Mouse (Mus musculus) heart, embryonic 14.5 days (tissue): Measurements from ENCODE around the gene Azi2. TPM values are rescaled to one million over a fixed set of nuclear protein-coding genes. Genes with fewer than 3 reads are reported as not detected.

ENCODE experiments used
- ATAC-seq: fragments of 200-750 bp; cut with Nextera tagmentation; 2 replicates; pipeline ENCODE4 v1.8.0; 2017; ENCODE audit warnings: low read depth, moderate TSS enrichment; ENCODE audit not compliant: insufficient number of reproducible peaks, insufficient read depth, low FRiP score
- H3K27ac ChIP-seq, 2 experiments: fragments of 200-500 bp in 1 of 2; fragments of 300-500 bp in 1 of 2; sonication (generic) in 1 of 2; replicated peaks in 1 of 2; 2 replicates each; pipeline ENCODE4 v1.5.1; 2012 to 2014; ENCODE audit warnings: low read depth in 2 of 2, low read length in 2 of 2, control low read depth in 1 of 2, mild to moderate bottlenecking in 1 of 2, mixed read lengths in 1 of 2; ENCODE audit not compliant: control insufficient read depth in 1 of 2, insufficient read depth in 1 of 2
- H3K27me3 ChIP-seq: fragments of 300-500 bp; sonication (generic); 2 replicates; pipeline ENCODE4 v1.6.1; 2014; ENCODE audit warnings: mild to moderate bottlenecking, low read length, control low read depth; ENCODE audit not compliant: control insufficient read depth, insufficient read depth
- H3K36me3 ChIP-seq: fragments of 300-500 bp; sonication (generic); 2 replicates; pipeline ENCODE4 v1.6.1; 2014; ENCODE audit warnings: mild to moderate bottlenecking, control low read depth, low read length, mixed read lengths; ENCODE audit not compliant: control insufficient read depth, insufficient read depth
- H3K4me1 ChIP-seq, 2 experiments: fragments of 200-500 bp in 1 of 2; fragments of 300-500 bp in 1 of 2; sonication (generic) in 1 of 2; 2 replicates each; pipeline ENCODE4 v1.6.1; 2012 to 2014; ENCODE audit warnings: low read length in 2 of 2, control low read depth in 1 of 2, mixed read lengths in 1 of 2; ENCODE audit not compliant: control insufficient read depth in 2 of 2, insufficient read depth in 2 of 2
- H3K4me2 ChIP-seq: fragments of 300-500 bp; sonication (generic); 2 replicates; pipeline ENCODE4 v1.6.1; 2014; ENCODE audit warnings: mild to moderate bottlenecking, low read length
- H3K4me3 ChIP-seq, 2 experiments: fragments of 200-500 bp in 1 of 2; fragments of 300-500 bp in 1 of 2; sonication (generic) in 1 of 2; 2 replicates each; pipeline ENCODE4 v1.5.1; 2012 to 2014; ENCODE audit warnings: low read length in 2 of 2, mild to moderate bottlenecking in 2 of 2, control low read depth in 1 of 2, low read depth in 1 of 2, moderate library complexity in 1 of 2; ENCODE audit not compliant: control insufficient read depth in 1 of 2, insufficient read depth in 1 of 2
- H3K9ac ChIP-seq: fragments of 300-500 bp; sonication (generic); 2 replicates; pipeline ENCODE4 v1.6.1; 2014; ENCODE audit warnings: mild to moderate bottlenecking, low read length
- H3K9me3 ChIP-seq: fragments of 300-500 bp; sonication (generic); 2 replicates; pipeline ENCODE4 v1.6.1; 2016; ENCODE audit warnings: low read length, control low read depth; ENCODE audit not compliant: control insufficient read depth
- WGBS: fragments of 180-500 bp; shearing (Covaris S2); extraction: QIAGEN DNeasy Blood & Tissue Kit; methylation state at CpG from one replicate; pipeline ENCODE4 v1.1.7; 2014; 5-methylcytosine and 5-hydroxymethylcytosine counted together
- polyA plus RNA-seq: library from polyadenylated mRNA; unstranded; fragments of >200 nt; fragmentation: Nextera tagmentation; extraction: Ambion mirVana; gene quantifications from 2 replicates; pipeline ENCODE4 v1.2.1, GENCODE M21; 2014

Gene Azi2
- polyA plus RNA-seq, 1 experiment from 2014 or later = 71.9 TPM

DNA sequence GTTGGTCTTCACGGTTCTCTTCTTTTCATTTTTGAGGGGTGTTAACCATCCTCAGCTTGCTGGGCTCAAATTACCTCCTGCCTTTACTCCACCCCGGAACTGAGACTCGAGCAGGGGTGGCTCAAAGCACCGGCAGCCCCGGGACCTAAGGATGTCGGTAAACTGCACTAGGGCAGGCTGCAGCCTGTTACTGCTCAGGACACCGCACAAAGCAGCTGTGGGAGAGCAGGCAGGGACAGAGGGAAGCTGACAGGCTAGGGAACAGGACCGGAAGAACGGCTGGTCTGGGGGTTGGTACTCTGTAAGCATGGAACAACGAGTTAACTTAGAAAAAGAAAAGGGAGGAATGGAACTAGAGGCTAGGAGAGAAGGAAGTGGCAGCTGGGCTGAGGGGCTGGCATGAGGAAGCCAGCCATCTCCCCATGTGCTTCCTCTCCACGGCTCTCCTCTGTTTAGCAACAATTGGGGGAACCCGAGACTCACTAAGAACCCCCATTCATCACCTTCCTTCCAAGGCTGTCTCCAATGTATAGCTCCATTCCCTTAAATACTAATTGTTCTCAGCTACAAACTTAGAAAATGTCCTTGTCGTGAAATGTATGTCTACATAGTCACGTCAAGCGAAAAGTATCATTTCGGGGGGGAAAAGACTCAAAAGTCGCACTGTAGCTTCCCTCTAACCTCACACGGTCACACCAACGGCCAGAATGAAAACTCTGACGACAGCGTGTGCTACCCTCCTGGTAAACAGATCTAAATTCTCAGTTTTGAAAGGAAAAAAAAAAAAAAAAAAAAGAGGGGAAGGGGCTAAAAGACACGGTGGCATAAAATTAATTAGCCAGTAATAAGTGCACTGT, 42.5 kb downstream of the Azi2 start:
- peak overlapping the region; percentile 62 for H3K9ac ChIP-seq
- 0 out of 4 replicates have a peak overlapping the region, but pooled peaks of 1 of the 2 experiments have one; percentile 3 for H3K27ac ChIP-seq
- H3K4me2 ChIP-seq = peak overlapping the region; percentile 64
- H3K4me1 ChIP-seq = peaks cover 3 to 9% of the 10 kb centered on the region in 2 experiments; a peak in 1 of 4 replicates
- no peaks in the 10 kb centered on the region for H3K9me3 ChIP-seq
- H3K36me3 ChIP-seq = no peaks in the 10 kb centered on the region
- H3K4me3 ChIP-seq = peak overlapping the region; percentile 10 to 27
- ATAC-seq = 0 out of 2 replicates have a peak, but pooled peaks have one; percentile 43
- no peaks in the 10 kb centered on the region for H3K27me3 ChIP-seq
- 42% methylated on average over 22 of the region's 22 CpGs for WGBS

DNA sequence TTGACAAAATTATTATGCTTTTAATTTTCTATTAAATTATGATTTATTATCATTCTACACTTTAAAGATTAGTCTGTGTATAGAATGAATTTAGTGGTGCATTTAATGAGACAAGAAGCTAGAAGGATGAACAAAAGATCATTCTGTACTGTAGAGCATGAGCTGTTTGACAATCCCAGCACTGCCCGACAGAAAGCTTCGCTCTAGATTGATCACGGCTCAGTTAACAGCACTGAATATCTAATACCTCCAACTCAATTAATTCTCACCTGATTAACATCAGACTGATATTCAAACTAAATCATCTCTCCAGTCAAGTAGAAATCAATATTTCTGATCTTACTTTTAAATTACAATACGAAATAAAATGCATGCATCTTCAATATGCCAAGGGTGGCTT, 43.5 kb downstream of the Azi2 start:
- no peaks in the 10 kb centered on the region for H3K27me3 ChIP-seq
- no peak overlapping the region for H3K27ac ChIP-seq
- no peak overlapping the region for H3K4me2 ChIP-seq
- peaks cover 3 to 9% of the 10 kb centered on the region in 2 experiments; a peak in 1 of 4 replicates for H3K4me1 ChIP-seq
- no peak for ATAC-seq
- no peaks in the 10 kb centered on the region for H3K9me3 ChIP-seq
- H3K9ac ChIP-seq = no peak overlapping the region
- no peaks in the 10 kb centered on the region for H3K36me3 ChIP-seq
- 92% methylated on average over 4 of the region's 4 CpGs for WGBS
- H3K4me3 ChIP-seq = no peak overlapping the region

DNA sequence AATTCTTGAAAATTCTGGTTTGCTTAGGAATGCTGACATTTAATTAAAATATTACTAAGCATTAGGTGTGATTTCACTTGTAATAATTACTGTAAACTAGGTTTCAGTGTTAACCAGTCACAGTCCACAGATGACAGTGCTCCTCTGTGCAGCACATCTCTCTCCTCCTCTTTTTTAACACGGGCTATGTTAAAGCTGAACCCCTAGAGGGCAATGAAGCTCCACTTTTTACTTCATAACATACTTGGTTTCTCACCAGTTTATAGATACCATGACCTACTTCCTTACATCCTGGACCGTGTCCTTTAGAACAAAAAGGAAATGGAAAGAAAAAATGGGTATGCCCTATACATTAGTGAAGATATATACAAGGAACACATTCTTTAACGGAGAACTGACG, 59.1 kb downstream of the Azi2 start:
- Histone ChIP-seq H3K9ac (no peak overlapping the region), H3K4me3 (no peak overlapping the region)
- ATAC-seq = no peak

GRCm38 (mm10) chr9:118100484-118100883, 60.2 kb downstream of the Azi2 start:
- ATAC-seq = no peak
- Histone ChIP-seq H3K4me3 (no peak overlapping the region), H3K27ac (no peak overlapping the region), H3K36me3 (no peaks in the 10 kb centered on the region), H3K9ac (no peak overlapping the region), H3K9me3 (no peaks in the 10 kb centered on the region), H3K4me1 (peaks cover 0 to 2% of the 10 kb centered on the region in 2 experiments; a peak in 2 of 4 replicates), H3K27me3 (no peaks in the 10 kb centered on the region), H3K4me2 (no peak overlapping the region)
- WGBS = 95% methylated on average over 2 of the region's 2 CpGs

More for the DNA sequence above, 59.1 kb downstream of the Azi2 start:
- no peak overlapping the region for H3K27ac ChIP-seq
- H3K9me3 ChIP-seq = no peaks in the 10 kb centered on the region
- H3K36me3 ChIP-seq = no peaks in the 10 kb centered on the region
- no peak overlapping the region for H3K4me2 ChIP-seq
- 38% methylated on average over 4 of the region's 4 CpGs for WGBS
- peaks cover 0 to 2% of the 10 kb centered on the region in 2 experiments; a peak in 2 of 4 replicates for H3K4me1 ChIP-seq
- no peaks in the 10 kb centered on the region for H3K27me3 ChIP-seq

- no peaks in the 10 kb centered on the region for H3K27me3 ChIP-seq
Observed at GRCm38 (mm10) chr9:118101802-118102201, 61.5 kb downstream of the Azi2 start.

GRCm38 (mm10) chr9:118108527-118109011, 68.3 kb downstream of the Azi2 start:
- WGBS = 67% methylated on average over 4 of the region's 4 CpGs
- Histone ChIP-seq H3K4me3 (no peak overlapping the region), H3K4me2 (no peak overlapping the region), H3K4me1 (no peaks in the 10 kb centered on the region), H3K27me3 (no peaks in the 10 kb centered on the region), H3K36me3 (no peaks in the 10 kb centered on the region), H3K9me3 (no peaks in the 10 kb centered on the region), H3K27ac (no peak overlapping the region), H3K9ac (no peak overlapping the region)
- ATAC-seq = no peak

More at GRCm38 (mm10) chr9:118101802-118102201, 61.5 kb downstream of the Azi2 start:
- Histone ChIP-seq H3K4me1 (peaks cover 0 to 2% of the 10 kb centered on the region in 2 experiments; a peak in 2 of 4 replicates), H3K4me2 (no peak overlapping the region), H3K9ac (no peak overlapping the region), H3K36me3 (no peaks in the 10 kb centered on the region), H3K4me3 (no peak overlapping the region), H3K27ac (no peak overlapping the region), H3K9me3 (no peaks in the 10 kb centered on the region)
- ATAC-seq = no peak
- WGBS = 87% methylated on average over 2 of the region's 2 CpGs

DNA sequence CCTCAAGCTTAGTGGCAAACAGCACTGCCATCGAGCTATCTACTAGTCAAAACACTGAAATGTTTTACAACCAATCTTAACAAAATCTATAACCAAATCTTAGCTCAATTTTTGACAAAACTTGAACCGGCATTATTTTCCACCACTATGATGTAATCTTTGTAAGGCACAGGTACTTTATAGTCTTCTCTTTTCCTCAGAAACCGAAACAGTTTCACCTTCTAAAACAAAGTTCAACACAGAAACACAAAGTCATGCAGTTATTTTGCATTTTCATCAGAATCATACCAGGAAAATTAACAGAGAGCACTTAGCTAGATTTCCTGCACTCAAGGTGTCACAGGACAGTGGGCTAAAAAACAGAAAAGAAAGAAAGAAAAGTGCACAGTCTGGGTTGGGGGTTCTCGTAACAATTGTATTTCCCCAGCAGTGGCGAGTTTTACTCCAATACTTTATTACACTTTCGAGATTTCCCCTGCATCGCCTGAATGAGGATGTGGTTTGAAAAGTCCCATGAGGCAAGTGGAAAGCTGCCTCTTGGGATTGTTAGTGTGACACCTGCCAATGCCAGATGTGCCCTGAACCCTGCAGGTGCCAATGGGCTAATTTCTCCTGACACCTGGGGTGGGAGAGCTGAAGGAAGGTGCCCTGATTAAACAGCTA, 69.5 kb downstream of the Azi2 start:
- Histone ChIP-seq H3K27me3 (no peaks in the 10 kb centered on the region), H3K4me2 (no peak overlapping the region), H3K4me1 (no peaks in the 10 kb centered on the region), H3K4me3 (no peak overlapping the region), H3K9ac (no peak overlapping the region), H3K9me3 (no peaks in the 10 kb centered on the region), H3K27ac (no peak overlapping the region), H3K36me3 (0 out of 2 replicates have a peak, but pooled peaks cover 1% of the 10 kb centered on the region)
- WGBS = 82% methylated on average over 7 of the region's 7 CpGs
- ATAC-seq = no peak
